Mouse (Mus musculus) heart, postnatal 4 days (tissue): Measurements from ENCODE around the gene Kdm2b. TPM values are rescaled to one million over a fixed set of nuclear protein-coding genes. Genes with fewer than 3 reads are reported as not detected.
"Not testable (repeated sequence)": the region's sequence is repeated elsewhere in the genome, so short reads cannot be mapped to it uniquely, and the experiment has no call there.

Experiments
- DNase-seq: peaks from one replicate; pipeline ENCODE4 v3.0.0; 2021
- total RNA-seq, 2 experiments: library from RNA; stranded (reverse); gene quantifications; 2 replicates each; pipeline ENCODE4 v1.2.3; 2021

Gene Kdm2b
- total RNA-seq, 2 experiments from 2014 or later: 27.7 to 29.5 TPM

- no peak for DNase-seq
Observed at GRCm38 (mm10) chr5:123010806-123011205, 21.2 kb upstream of the Kdm2b start.

- peak; percentile 51 for DNase-seq
Observed at GRCm38 (mm10) chr5:123009873-123010272, 20.2 kb upstream of the Kdm2b start.

- no peak for DNase-seq
Observed at GRCm38 (mm10) chr5:123008877-123009493, 19.4 kb upstream of the Kdm2b start.

GRCm38 (mm10) chr5:123005716-123006592 is 16.3 kb upstream of the Kdm2b start:
- peak; percentile 33 for DNase-seq

- DNase-seq: no peak
Observed at GRCm38 (mm10) chr5:123000901-123001300, 11.3 kb upstream of the Kdm2b start.

- no peak for DNase-seq
Observed at GRCm38 (mm10) chr5:122997205-122998204, 7.9 kb upstream of the Kdm2b start.

GRCm38 (mm10) chr5:122994910-122995309 is 5.3 kb upstream of the Kdm2b start:
- no peak for DNase-seq

- peak; percentile 97 for DNase-seq
Observed at GRCm38 (mm10) chr5:122994303-122994846, 4.8 kb upstream of the Kdm2b start.

GRCm38 (mm10) chr5:122993811-122994210 is 4.2 kb upstream of the Kdm2b start:
- DNase-seq: no peak

- no peak for DNase-seq
Observed at GRCm38 (mm10) chr5:122991350-122992004, 1.9 kb upstream of the Kdm2b start.

GRCm38 (mm10) chr5:122990411-122991160 is 963 bp upstream of the Kdm2b start:
- DNase-seq: no peak

GRCm38 (mm10) chr5:122989001-122989525 is 560 bp downstream of the Kdm2b start:
- DNase-seq: peak; percentile 76

- DNase-seq: peak; percentile 47
Observed at GRCm38 (mm10) chr5:122988021-122988751, 1.4 kb downstream of the Kdm2b start.

- peak; percentile 39 for DNase-seq
Observed at GRCm38 (mm10) chr5:122987211-122988020, 2.2 kb downstream of the Kdm2b start.

GRCm38 (mm10) chr5:122986091-122986493 is 3.5 kb downstream of the Kdm2b start:
- no peak for DNase-seq

- DNase-seq: no peak
Observed at GRCm38 (mm10) chr5:122985276-122985675, 4.3 kb downstream of the Kdm2b start.

- no peak for DNase-seq
Observed at GRCm38 (mm10) chr5:122984483-122984882, 5.1 kb downstream of the Kdm2b start.

GRCm38 (mm10) chr5:122978970-122979369 is 10.7 kb downstream of the Kdm2b start:
- DNase-seq: no peak

GRCm38 (mm10) chr5:122974701-122975100 is 14.9 kb downstream of the Kdm2b start:
- DNase-seq: not testable (repeated sequence)
